Mouse (Mus musculus): ENCODE results near the gene Vnn3. TPM values are rescaled to one million over a fixed set of nuclear protein-coding genes. Genes with fewer than 3 reads are reported as not detected.
A peak's percentile ranks its signal among the peaks of the same experiment; 100 is the strongest.

Vnn3 gene
- not detected in 2 replicates for polyA plus RNA-seq (2014; fragmentation: Nextera tagmentation; extraction: Ambion mirVana)

GRCm38 (mm10) chr10:23851228-23851912 lies at the start of gene Vnn3:
TSS of gene Vnn3 (plus strand) at chr10:23851462.
- no peak for ATAC-seq (replicated peaks; ENCODE audit: low FRiP score)
- Histone ChIP-seq H3K27ac (ENCODE audit: low read depth, low read length) (no peak within 1 kb of the TSS), H3K9ac (ENCODE audit: low read depth, low read length) (no peak within 1 kb of the TSS), H3K36me3 (ENCODE audit: control insufficient read depth, insufficient read depth, low read length) (no peaks in the 10 kb centered on the region), H3K9me3 (ENCODE audit: control insufficient read depth, low read length) (no peaks in the 10 kb centered on the region), H3K4me3 (ENCODE audit: low read depth, low read length) (no peak within 1 kb of the TSS), H3K4me1 (replicated peaks; ENCODE audit: control insufficient read depth, insufficient read depth, low read length) (no peaks in the 10 kb centered on the region), H3K4me2 (no peak within 1 kb of the TSS), H3K27me3 (replicated peaks; ENCODE audit: control insufficient read depth, insufficient read depth, low read length) (no peaks in the 10 kb centered on the region)
- DNase-seq (ENCODE audit: low spot score) = no peak
- 87% methylated on average over 4 of the region's 4 CpGs for WGBS

DNA sequence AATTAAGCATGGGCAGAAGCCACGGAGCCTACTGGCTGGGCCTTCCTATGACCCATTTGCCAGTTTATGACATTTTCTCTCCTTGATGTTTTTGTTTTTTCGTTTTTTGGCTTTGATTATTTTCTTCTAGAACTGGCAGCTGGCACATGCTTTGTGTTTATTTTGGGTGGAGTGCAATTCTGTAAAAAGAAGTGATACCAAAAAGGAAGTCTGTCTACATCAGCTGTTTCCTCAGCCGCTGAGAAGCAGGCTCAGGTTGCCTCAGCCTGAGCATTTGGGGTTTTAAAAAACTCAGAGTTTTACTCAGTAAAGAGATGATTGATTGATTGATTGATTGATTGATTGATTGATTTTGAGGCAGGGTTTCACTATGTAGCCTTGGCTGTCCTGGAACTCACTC lies 48.4 kb upstream of the Vnn3 start:
- no peak overlapping the region for H3K9ac ChIP-seq (ENCODE audit: low read depth, low read length)
- H3K4me1 ChIP-seq (replicated peaks; ENCODE audit: control insufficient read depth, insufficient read depth, low read length) = 0 out of 2 replicates have a peak, but pooled peaks cover 3% of the 10 kb centered on the region
- ATAC-seq (replicated peaks; ENCODE audit: low FRiP score) (no peak), DNase-seq (ENCODE audit: low spot score) (no peak)
- H3K27me3 ChIP-seq (replicated peaks; ENCODE audit: control insufficient read depth, insufficient read depth, low read length) = no peaks in the 10 kb centered on the region
- no peak overlapping the region for H3K4me3 ChIP-seq (ENCODE audit: low read depth, low read length)
- H3K36me3 ChIP-seq (ENCODE audit: control insufficient read depth, insufficient read depth, low read length) = no peaks in the 10 kb centered on the region
- no peak overlapping the region for H3K27ac ChIP-seq (ENCODE audit: low read depth, low read length)
- H3K4me2 ChIP-seq = no peak overlapping the region
- WGBS = 50% methylated on average over 3 of the region's 3 CpGs
- no peaks in the 10 kb centered on the region for H3K9me3 ChIP-seq (ENCODE audit: control insufficient read depth, low read length)

GRCm38 (mm10) chr10:23804665-23805064 lies 46.6 kb upstream of the Vnn3 start:
- Histone ChIP-seq H3K27ac (ENCODE audit: low read depth, low read length) (no peak overlapping the region), H3K27me3 (replicated peaks; ENCODE audit: control insufficient read depth, insufficient read depth, low read length) (no peaks in the 10 kb centered on the region), H3K4me1 (replicated peaks; ENCODE audit: control insufficient read depth, insufficient read depth, low read length) (0 out of 2 replicates have a peak, but pooled peaks cover 3% of the 10 kb centered on the region), H3K4me3 (ENCODE audit: low read depth, low read length) (no peak overlapping the region), H3K4me2 (no peak overlapping the region), H3K36me3 (ENCODE audit: control insufficient read depth, insufficient read depth, low read length) (no peaks in the 10 kb centered on the region), H3K9me3 (ENCODE audit: control insufficient read depth, low read length) (no peaks in the 10 kb centered on the region), H3K9ac (ENCODE audit: low read depth, low read length) (no peak overlapping the region)
- 79% methylated on average over 3 of the region's 3 CpGs for WGBS
- no peak for DNase-seq (ENCODE audit: low spot score)
- no peak for ATAC-seq (replicated peaks; ENCODE audit: low FRiP score)

DNA sequence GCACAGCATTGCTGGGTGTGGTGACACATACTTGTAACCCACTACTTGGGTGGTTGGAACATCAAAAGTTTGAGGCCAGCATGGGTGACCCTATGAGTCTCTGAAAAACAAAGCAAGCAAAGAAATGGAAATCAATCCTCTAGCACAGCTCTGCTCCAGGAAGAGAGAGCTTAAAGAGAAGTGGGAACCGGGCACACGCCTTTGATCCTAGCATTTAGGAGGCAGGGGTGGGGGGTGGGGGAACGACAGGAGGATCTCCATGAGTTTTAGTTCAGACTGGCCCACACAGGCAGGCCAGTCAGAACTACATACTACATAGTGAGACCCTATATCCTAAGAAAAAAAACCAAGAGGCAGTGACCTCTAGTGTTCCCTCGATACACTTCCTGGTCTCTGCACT lies 45.1 kb upstream of the Vnn3 start:
- WGBS = 60% methylated on average over 4 of the region's 4 CpGs
- Histone ChIP-seq H3K27me3 (replicated peaks; ENCODE audit: control insufficient read depth, insufficient read depth, low read length) (no peaks in the 10 kb centered on the region), H3K4me3 (ENCODE audit: low read depth, low read length) (no peak overlapping the region), H3K9me3 (ENCODE audit: control insufficient read depth, low read length) (no peaks in the 10 kb centered on the region), H3K4me2 (no peak overlapping the region), H3K27ac (ENCODE audit: low read depth, low read length) (no peak overlapping the region), H3K36me3 (ENCODE audit: control insufficient read depth, insufficient read depth, low read length) (no peaks in the 10 kb centered on the region), H3K4me1 (replicated peaks; ENCODE audit: control insufficient read depth, insufficient read depth, low read length) (no peaks in the 10 kb centered on the region), H3K9ac (ENCODE audit: low read depth, low read length) (no peak overlapping the region)
- DNase-seq (ENCODE audit: low spot score) = no peak
- no peak for ATAC-seq (replicated peaks; ENCODE audit: low FRiP score)

DNA sequence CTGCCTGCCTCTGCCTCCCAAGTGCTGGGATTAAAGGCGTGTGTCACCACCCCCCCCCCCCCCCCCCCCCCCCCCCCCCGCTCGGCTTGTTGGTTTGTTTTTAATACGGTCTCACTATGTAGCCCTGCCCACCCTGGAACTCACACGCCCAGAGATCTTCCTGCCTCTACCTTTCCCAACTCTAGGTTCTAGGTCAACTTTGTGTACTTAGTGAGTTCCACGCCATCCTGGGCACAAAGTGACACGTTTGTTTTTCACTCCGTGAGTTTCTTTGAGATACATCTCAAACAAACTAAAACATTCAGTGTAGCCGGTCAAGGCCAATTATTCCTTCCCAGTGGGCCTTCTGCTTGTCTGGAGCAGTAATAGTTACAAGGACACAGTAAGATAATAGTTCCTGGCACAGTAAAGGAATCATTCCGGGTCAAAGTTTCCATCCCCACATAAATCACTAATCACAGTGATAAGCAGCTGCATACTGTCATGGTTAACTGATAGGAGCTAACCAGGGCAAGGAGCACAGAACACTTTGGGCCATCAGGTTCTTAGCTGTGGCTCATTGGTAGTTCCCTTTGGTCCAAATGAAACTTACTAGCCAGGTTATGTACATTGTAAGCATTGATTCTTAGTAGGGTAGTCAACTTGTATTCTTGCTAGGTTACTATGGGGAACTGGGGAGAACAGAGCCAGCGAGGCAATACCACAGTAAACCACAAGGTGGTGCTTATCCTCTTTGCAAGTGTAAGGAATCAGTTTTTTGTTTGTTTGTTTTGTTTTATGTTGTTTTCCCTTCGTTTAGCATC lies 39.4 kb upstream of the Vnn3 start:
- DNase-seq (ENCODE audit: low spot score) = peak; percentile 48
- 64% methylated on average over 9 of the region's 12 CpGs for WGBS
- no peak for ATAC-seq (replicated peaks; ENCODE audit: low FRiP score)

DNA sequence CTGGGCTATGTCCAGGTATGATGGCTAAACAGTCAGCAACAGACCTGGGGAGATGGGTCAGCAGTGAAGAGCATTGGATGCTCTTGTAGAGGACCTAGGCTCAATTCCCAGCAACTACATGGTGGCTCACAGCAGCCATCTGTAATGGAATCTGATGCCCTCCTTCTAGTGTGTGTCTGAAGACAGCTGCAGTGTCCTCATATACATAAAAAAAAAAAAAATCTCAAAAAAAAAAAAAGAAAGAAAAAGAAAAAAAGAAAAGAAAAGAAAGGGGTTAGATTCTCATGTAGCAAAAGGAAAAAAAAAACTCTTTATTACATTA lies 38.9 kb upstream of the Vnn3 start:
- no peak overlapping the region for H3K4me2 ChIP-seq
- H3K4me3 ChIP-seq (ENCODE audit: low read depth, low read length) = no peak overlapping the region
- H3K4me1 ChIP-seq (replicated peaks; ENCODE audit: control insufficient read depth, insufficient read depth, low read length) = no peaks in the 10 kb centered on the region
- no peaks in the 10 kb centered on the region for H3K27me3 ChIP-seq (replicated peaks; ENCODE audit: control insufficient read depth, insufficient read depth, low read length)
- no peak for ATAC-seq (replicated peaks; ENCODE audit: low FRiP score)
- no peaks in the 10 kb centered on the region for H3K9me3 ChIP-seq (ENCODE audit: control insufficient read depth, low read length)
- no peak for DNase-seq (ENCODE audit: low spot score)
- H3K27ac ChIP-seq (ENCODE audit: low read depth, low read length) = no peak overlapping the region
- no peaks in the 10 kb centered on the region for H3K36me3 ChIP-seq (ENCODE audit: control insufficient read depth, insufficient read depth, low read length)
- H3K9ac ChIP-seq (ENCODE audit: low read depth, low read length) = no peak overlapping the region

More for the DNA sequence above, 39.4 kb upstream of the Vnn3 start:
- H3K4me2 ChIP-seq = no peak overlapping the region
- H3K36me3 ChIP-seq (ENCODE audit: control insufficient read depth, insufficient read depth, low read length) = no peaks in the 10 kb centered on the region
- no peak overlapping the region for H3K4me3 ChIP-seq (ENCODE audit: low read depth, low read length)
- no peaks in the 10 kb centered on the region for H3K9me3 ChIP-seq (ENCODE audit: control insufficient read depth, low read length)
- no peak overlapping the region for H3K27ac ChIP-seq (ENCODE audit: low read depth, low read length)
- H3K9ac ChIP-seq (ENCODE audit: low read depth, low read length) = no peak overlapping the region
- no peaks in the 10 kb centered on the region for H3K27me3 ChIP-seq (replicated peaks; ENCODE audit: control insufficient read depth, insufficient read depth, low read length)
- no peaks in the 10 kb centered on the region for H3K4me1 ChIP-seq (replicated peaks; ENCODE audit: control insufficient read depth, insufficient read depth, low read length)

GRCm38 (mm10) chr10:23812852-23813766 lies 38.2 kb upstream of the Vnn3 start:
- no peaks in the 10 kb centered on the region for H3K36me3 ChIP-seq (ENCODE audit: control insufficient read depth, insufficient read depth, low read length)
- H3K9me3 ChIP-seq (ENCODE audit: control insufficient read depth, low read length) = no peaks in the 10 kb centered on the region
- no peak for DNase-seq (ENCODE audit: low spot score)
- no peak overlapping the region for H3K4me2 ChIP-seq
- no peak overlapping the region for H3K27ac ChIP-seq (ENCODE audit: low read depth, low read length)
- no peak overlapping the region for H3K9ac ChIP-seq (ENCODE audit: low read depth, low read length)
- WGBS = 58% methylated on average over 11 of the region's 11 CpGs
- H3K4me1 ChIP-seq (replicated peaks; ENCODE audit: control insufficient read depth, insufficient read depth, low read length) = no peaks in the 10 kb centered on the region
- H3K4me3 ChIP-seq (ENCODE audit: low read depth, low read length) = no peak overlapping the region
- H3K27me3 ChIP-seq (replicated peaks; ENCODE audit: control insufficient read depth, insufficient read depth, low read length) = no peaks in the 10 kb centered on the region
- ATAC-seq (replicated peaks; ENCODE audit: low FRiP score) = no peak

DNA sequence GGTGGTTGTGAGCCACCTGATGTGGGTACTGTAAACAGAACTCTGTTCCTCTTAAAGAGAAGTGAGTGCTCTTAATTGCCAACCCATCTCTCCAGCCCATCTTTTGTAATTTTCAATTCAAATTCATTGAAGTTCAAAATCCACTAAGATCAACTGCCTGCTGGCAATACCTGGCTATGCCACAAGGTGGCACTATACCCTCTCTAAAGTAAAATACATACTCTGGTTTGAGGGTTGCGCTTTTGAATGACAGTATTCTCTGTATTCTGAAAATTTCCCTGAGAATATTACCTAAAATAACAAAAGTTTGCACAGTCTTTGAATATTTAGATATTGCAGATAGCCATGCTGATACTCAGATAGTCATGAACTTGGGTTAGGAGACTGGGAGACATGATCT lies 36.1 kb upstream of the Vnn3 start:
- Histone ChIP-seq H3K36me3 (ENCODE audit: control insufficient read depth, insufficient read depth, low read length) (no peaks in the 10 kb centered on the region), H3K4me2 (no peak overlapping the region), H3K9me3 (ENCODE audit: control insufficient read depth, low read length) (no peaks in the 10 kb centered on the region), H3K27me3 (replicated peaks; ENCODE audit: control insufficient read depth, insufficient read depth, low read length) (no peaks in the 10 kb centered on the region), H3K27ac (ENCODE audit: low read depth, low read length) (no peak overlapping the region), H3K9ac (ENCODE audit: low read depth, low read length) (no peak overlapping the region), H3K4me3 (ENCODE audit: low read depth, low read length) (no peak overlapping the region), H3K4me1 (replicated peaks; ENCODE audit: control insufficient read depth, insufficient read depth, low read length) (no peaks in the 10 kb centered on the region)
- DNase-seq (ENCODE audit: low spot score) (no peak), ATAC-seq (replicated peaks; ENCODE audit: low FRiP score) (no peak)
- 58% methylated on average over 1 of the region's 1 CpGs for WGBS
